Mouse (Mus musculus): ENCODE data around the gene Zfyve27.

GRCm38 (mm10) chr19:42226451-42226850 lies 62.7 kb downstream of the Zfyve27 start:
- TF ChIP-seq POLR2A (IDR thresholded peaks at IDR 0.05; ENCODE audit: borderline replicate concordance, extremely low read depth, low read depth, low read length), result no peak
- TF ChIP-seq CTCF (IDR thresholded peaks at IDR 0.05; ENCODE audit: insufficient read depth, low read length), result no peak

Data from lung, adult 2 months (tissue).